Mouse (Mus musculus) spleen, postnatal 4 days (tissue): ENCODE measurements around the gene Pecr.
"Not testable (repeated sequence)": the region's sequence is repeated elsewhere in the genome, so short reads cannot be mapped to it uniquely, and the experiment has no call there.

Experiments used
- DNase-seq, 2 experiments: peaks; one replicate each; pipeline ENCODE4 v3.0.0; 2022; ENCODE audit warnings: low spot score in 2 of 2

The Pecr gene

DNA sequence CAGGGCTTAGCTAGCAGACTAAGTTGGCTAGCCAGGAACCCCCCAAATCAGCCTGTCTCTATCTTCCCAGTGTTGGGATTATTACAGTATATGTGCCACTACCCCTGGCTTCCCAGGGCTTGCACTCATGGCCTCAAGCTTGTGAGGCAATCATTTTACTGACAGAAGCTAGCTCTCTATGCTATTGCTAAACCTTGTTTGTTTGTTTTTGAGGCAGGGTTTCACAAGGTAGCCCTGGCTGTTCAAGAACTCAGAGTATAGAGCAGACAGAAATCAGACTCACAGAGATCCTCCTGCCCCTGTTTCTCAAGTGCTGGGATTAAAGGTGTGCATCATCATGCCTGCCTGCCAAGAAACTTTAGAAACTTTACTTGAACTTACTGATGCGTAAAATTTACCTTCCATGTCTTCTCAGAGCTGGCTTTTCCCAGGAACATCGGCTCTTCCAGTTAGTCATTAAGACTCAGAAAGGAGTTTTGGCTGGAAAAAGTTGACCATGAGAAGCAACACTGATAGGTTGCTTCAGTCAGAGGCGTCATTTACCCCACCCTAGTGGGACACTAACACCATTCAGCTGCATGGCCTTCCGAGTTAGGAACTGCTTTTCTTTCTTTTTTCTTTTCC is 4.5 kb upstream of the Pecr start:
- no peak for DNase-seq

DNA sequence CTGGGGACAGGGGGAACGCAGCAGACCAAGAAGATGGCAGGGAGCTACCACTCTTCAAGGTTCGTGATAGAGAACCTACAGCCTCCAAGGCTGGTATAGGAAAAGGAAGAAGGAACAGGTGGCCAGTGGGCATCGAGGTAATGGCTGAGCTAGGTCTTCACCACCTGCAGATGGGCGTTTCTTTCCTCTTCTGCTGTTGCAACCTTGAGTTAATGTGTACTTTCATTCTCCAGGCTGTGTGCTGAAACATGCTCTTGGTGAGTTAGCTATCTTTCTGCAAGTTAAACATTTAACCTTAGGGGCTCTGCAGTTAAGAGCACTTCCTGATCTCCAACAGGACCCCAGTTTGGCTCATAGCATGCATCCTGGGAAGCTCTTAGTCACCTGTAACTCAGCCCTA is 3.8 kb upstream of the Pecr start:
- no peak for DNase-seq

DNA sequence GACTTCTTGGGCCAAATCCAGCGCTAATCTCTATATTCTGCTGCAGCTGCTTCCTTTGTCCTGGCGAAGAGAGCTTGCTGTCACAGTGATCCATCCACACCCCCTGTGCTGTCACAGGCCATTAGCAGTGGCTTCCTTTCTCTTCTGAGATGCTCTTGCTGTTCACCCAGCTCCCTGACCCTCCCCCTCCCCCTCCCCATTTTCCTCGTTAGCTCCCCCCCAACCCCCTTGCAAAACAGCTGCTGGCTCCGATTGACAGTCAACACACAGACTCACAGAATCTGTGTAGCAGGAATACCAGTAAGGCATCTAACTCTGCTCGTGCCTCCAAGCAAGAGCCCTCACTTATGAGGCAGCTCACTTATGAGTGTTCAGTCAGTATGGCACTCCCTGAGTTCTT is 2.8 kb upstream of the Pecr start:
- no peak for DNase-seq

DNA sequence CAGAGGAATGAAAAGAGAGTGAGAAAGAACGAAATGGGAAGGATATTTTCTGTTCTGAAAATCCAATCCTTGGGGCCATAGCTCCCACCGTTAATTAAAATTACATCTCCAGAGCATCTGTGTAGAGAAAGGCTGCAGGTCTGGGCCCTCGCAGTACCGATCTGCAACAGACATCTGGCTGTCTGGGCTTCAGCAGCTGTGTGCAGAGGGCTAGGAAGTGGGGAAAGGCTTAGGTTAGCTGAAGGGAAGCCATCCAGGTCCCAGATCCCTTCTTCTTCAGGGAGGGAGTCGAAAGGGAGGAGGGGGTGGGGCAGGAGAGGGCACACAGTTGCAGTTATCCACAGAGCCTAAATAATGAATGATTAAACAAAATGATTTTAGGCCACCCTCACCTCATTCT is 425 bp upstream of the Pecr start:
- no peak for DNase-seq

DNA sequence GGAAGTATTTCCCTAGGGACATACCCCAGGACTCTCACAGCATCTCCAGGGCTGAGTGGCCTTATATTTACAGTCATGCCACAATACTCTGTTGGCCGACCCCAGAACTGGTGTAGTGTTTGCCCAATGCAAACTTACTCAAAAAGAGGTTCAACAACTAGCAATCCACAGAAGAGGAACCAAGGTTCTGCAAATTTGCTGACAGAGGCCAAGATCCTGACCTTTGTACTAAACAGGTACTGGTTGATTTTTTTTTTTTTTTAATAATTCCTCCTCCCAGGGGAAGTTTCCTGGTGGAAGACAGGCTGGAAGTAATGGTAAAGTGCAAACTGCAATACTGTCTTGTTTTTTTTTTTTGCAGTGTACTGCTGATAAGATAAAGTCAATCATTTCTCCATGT is 1.5 kb downstream of the Pecr start:
- DNase-seq, result no peak

DNA sequence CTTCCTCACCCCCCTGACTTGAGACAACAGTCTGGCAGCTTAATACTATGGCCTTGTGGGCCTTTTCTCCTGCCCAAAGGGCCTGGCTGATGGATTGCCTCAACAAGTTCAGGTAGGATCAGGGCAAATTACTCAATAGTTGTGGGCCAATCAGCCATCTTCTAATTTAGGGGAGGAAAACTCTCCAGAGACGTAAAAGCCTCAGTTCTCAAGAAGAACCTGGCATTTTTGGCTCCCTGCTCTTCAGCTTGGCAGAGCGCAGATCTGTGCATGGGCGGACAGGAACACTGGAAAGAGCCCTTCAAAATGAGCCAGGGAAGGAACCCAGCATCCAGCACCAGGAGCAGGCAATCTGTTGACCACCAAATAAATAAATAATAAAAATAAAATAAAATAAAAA is 6.0 kb downstream of the Pecr start:
- no peak for DNase-seq

DNA sequence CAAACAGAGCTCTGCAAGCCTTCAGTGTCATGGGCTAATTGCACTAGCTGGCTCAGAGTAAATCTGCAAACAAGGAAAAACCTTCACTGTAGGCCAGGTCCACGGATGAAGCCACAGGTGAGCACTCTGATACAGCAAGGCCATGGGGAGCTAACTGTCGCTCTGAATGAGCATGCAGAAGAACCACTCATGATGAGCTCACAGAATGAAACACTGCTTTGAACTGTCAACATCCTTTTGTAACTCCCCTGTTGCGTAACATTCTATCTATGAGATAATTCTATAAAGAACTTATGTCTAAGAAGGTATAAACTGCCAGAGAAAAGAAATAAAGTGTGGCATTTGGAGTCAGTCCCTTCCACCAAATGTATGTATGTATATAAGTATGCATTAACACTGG is 21.0 kb downstream of the Pecr start:
- no peak for DNase-seq

DNA sequence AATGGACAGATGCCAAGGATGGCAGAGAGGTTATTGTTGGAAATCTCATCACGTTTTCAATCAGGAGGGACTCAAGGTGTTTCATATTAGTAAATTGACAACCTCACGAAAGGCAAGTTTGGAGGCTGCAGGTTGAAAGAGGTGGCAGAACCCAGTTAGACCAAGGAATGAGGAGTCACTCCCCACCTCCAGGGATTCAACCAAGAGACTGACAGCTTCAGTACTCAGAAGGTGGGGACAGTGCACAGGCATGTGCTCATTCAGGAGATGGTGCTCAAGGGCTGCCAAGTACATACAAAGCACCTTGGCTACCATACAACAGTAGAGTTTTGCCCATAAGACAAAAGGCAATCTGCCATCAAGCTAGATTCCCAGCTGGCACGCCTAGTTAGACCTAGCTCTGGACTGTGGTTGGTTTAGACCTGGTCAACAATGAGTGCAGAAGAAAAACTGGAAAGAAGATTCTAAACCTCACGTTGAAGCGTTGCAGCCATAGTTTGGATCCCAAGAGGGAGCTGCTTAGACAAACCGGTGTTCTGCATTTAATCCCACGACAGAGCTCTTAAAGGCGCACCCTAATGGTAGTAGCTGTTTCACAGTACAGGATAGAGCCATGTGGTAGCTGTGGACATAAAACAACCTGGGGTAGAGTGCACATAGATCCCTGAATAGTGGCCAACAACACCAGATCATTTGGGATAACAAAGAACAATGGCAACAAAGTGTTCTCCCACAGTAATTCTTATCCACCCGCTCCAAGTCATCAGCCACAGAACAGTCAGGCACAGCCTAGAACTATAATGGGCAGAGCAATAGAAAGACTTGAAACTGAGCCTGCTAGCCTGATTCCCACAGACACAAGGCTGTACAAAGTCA is 27.5 kb downstream of the Pecr start:
- DNase-seq, result no peak

DNA sequence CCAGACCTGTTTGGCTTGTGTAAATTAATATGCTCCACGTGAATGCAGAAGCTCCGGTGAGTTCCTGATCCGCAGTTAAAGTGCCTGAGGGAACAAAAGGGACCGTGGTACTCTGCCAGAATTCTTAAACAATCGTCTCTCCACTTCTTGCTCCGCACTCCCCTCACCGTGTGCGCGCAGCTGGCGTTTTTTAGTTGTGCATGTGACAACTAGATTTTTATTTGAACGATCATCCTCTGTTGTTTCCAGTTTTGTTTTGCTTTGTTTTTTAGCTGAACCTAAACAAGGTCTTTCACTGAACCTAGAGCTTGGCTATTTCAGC is 28.3 kb downstream of the Pecr start:
- no peak for DNase-seq

DNA sequence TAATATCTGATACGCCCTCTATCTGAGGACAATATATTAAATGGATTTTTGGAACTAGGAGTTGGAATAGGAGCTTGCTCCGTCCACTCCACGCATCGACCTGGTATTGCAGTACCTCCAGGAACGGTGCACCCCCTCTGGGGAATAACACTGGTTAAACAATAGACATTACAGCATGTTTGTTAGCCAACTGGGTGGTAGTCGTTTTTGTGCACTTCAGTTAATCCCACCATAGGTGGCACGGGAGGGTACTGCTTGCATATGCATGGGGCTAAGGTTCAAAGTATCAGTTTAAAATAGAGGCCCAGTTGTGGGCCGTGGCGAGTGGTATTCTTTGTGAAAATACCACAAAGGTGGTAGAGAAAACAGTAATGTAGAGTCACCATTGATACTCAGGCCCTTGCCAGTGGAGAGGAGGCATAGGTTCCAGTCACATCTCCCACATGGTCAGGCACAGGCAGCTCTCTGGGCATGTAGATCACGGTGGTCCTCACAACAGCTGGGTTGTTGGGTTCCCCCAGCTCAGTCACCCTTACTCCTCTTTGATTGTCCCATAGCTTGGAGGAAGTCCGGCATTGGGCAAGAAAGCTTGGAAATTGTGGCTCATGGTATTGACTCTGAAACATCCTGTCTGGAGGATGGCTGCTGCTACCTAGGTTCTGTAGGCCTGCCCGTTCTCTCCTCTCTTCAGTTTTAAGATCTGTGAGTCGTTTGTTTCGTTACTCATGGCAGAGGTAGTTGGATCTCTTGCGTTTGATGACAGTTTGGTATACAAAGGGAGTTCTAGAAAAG is 28.9 kb downstream of the Pecr start:
- peak; percentile 66 to 72 for DNase-seq

DNA sequence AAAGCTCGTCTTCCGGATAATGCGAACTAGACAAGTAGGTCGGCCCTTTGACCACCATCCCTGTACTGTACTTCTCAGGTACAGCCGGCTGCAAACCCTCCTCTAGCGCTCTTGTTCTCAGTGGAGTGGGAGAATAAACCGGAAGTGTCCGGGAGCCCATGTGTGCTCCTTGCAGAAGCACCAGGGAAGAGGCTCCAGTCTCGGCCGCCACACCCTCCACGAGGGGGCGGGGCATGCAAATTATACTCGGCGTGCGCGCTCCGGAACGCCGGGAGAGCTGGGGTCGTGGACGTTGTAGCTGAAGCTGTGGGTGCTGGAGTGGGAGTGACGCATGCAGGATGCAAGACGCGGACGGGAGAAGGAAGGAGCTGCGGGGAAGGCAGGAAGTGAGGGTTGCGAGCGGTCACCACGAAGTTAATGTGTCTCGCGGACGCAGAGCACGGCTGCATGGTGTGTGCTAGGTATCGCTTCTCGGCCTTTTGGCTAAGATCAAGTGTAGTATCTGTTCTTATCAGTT is 29.5 kb downstream of the Pecr start:
- DNase-seq, result peak; percentile 83 to 91

DNA sequence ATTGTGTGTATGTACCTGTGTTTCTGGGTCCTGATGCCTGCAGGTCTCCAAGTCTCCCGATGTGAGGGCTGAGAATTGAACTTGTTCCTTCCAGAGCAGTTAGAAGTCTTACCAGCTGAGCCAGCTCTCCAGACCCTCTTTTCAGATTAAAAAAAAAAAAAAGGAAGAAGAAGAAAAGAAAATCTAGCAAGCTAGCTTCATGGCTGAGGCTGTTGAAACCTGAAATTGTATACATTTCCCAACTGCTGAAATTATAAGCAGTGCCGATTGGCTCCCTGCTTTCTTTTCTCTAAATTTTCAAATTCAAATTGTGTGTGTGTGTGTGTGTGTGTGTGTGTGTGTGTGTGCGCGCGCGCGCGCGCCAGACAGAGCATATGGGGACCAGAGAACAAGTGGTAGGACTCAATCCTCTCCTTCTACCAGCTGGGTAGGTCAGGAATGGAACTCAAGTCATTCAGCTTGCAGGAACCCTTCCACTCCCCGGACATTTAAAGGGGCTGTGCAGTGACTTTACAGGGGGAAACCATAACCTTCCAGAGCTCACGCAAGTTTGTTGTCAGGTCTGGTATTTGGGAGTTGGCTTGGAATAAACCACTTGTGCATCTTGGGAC is 30.1 kb downstream of the Pecr start:
- no peak for DNase-seq

DNA sequence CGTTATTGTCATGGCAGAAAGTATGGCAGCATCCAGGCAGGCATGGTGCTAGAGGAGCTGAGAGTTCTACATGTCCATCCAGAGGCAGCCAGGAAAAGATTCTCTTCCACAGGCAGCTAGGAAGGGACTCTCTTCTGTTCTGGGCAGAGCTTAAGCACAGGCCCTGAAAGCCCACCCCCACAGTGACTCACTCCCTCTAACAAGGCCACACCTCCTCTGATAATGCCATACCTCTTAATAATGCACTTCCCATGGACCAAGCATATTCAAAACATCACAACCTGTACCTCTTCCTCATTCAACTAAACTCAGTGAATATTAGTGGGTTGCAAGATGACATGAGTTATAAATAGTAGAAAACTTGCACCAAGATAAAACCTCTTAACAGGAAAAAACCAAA is 32.3 kb downstream of the Pecr start:
- DNase-seq, result no peak

DNA sequence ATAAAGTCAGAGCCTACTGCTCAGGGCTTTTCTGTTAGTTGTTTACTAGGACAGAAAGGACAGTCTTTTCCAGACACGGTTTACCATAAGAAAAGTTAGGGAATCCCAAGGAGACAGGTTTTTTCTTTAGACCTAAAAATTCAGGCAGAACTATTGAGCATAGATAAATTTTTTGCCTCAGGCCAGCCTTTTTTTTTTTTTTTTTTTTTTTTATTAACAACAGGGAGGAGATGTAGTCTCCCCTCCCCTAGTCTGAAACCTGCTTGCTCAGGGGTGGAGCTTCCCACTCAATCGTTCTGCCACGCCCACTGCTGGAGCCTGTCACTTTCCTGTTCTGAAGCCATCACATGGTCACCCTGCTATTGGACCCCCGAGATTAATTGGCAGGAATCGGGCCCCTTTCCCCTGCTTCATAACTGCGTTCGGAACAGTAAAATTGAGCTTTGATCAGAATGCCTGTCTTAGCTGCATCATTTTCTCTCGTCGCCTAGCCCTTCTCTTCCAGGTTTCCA is 35.8 kb downstream of the Pecr start:
- not testable (repeated sequence) for DNase-seq

DNA sequence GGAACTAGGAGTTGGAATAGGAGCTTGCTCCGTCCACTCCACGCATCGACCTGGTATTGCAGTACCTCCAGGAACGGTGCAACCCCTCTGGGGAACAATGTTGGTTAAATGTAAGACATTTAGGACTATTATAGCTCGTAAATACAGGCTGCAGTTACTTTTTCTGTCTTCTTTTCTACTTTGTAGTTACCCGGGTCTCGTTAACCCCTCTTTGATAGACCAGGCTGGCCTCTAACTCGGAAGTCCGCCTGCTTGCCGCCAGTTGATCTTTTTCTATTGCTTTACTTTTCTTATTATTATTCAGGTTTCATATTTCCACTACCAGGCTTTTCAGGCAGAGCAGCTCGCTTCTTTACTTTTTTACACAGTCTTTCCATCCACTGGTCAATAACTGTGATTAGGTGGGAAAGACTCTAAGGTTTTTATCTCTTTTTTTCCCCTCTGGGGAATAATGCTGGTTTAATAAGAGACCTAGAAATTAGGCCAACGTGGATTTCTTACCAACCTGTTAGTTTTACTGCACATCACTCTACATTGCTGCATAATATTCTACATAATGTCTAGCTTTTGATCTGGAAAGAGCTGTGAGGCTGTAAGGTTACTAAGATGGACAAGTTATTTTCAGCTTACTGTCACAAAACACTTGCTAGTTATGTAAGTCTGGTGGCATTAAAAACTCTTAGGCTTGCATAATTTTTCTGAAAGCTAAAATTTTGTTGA is 39.6 kb downstream of the Pecr start:
- peak in 1 of 2 experiments; percentile 26 for DNase-seq

DNA sequence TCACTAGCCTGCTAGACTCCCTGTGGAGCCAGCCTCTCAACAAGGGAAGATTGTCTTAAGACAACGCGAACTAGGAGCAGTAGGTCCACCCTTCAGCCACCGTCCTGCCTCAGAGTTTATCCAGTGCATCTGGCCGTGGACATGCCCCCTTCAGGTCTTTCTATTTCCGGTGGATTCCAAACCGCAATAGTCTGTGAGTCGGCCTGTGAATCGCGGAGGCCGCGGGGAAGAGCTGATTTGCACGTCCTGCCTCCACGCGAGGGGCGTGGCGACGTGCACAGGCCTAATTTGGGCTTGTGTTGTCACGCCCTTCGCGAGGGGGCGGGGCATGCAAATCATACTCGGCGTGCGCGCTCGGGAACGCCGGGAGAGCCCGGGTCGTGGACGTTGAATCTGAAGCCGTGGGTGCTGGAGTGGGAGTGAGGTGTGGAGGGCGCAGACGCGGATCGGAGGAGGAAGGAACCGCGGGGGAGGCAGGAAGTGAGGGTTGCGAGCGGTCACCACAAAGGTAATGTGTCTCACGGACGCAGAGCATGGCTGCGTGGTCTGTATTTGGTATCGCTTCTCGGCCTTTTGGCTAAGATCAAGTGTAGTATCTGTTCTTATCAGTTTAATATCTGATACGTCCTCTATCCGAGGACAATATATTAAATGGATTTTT is 40.3 kb downstream of the Pecr start:
- DNase-seq, result peak; percentile 95 to 97

DNA sequence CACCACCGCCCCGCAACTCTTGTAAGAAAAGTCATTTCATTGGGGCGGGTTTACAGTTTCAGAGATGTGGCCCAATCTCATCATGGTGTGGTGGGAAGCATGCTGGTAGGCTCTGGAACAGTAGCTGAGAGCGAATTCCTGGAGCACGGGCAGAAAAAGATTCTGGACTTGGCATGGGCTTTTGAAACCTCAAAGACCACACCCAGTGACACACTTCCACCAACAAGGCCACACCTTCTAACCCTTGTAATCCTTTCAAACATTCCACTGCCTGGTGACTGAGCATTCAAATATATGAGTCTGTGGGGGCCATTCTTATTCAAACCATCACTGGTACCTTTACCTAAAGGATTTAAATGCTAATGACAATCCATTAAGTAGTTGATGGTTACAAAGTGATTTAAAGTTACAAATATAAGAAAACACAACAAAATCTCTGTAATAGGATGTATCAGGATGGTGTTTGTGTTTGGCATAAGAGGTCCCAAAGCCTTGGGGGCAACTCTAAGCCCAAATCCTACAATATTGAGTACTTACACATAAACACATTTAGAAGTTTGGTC is 41.5 kb downstream of the Pecr start:
- DNase-seq, result no peak

DNA sequence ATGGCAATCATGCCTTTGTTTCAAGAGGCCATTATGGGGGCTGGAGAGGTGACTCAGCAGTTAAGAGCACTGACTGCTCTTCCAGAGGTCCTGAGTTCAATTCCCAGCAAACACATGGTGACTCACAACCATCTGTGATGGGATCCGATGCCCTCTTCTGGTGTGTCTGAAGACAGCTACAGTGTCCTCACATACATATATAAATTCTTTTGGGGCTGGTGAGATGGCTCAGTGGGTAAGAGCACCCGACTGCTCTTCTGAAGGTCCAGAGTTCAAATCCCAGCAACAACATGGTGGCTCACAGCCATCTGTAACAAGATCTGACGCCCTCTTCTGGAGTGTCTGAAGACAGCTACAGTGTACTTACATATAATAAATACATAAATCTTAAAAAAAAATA is 45.0 kb downstream of the Pecr start:
- not testable (repeated sequence) for DNase-seq

DNA sequence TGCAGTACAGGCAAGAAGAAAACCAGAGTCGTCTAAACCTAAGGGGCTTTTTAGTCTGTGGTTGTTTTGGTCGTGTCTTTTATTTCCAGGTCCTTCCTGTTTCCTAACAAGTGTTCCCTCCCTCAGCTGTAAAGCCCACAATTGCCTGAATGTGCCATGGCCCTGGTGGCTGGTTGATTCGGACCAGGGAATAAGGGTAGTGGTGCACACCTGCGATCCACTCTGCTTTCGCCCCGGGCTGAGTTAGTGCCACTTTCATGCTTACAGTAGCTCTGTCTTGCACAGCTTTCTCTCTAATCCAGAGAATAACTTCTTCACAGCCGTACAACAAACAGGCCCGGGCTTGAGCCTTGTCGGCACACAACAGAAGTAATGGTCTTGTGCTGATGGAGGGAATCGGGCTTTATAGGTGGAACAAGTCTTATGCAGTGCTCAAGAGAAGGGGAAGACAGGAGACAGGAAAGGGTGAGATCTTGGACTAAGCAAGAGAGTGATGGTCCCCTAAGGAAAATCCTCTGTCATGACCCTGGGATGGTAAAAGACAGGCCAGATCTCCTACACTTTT is 46.0 kb downstream of the Pecr start:
- DNase-seq, result no peak
